Mouse (Mus musculus) CH12.LX (cell line): Measurements from ENCODE around the gene Jph2.

ENCODE experiments used
- CTCF ChIP-seq, 2 experiments: IDR thresholded peaks in 1 of 2; conservative IDR thresholded peaks in 1 of 2; 2 replicates each; pipeline ENCODE4 v1.5.1; 2011 to 2012; ENCODE audit warnings: low read depth in 2 of 2, low read length in 2 of 2, improper control_type of control experiment in 1 of 2, inconsistent platforms in 1 of 2, mild to moderate bottlenecking in 1 of 2, moderate library complexity in 1 of 2
- EP300 ChIP-seq: IDR thresholded peaks from 2 replicates; pipeline ENCODE4 v1.6.1; 2011; ENCODE audit warnings: low read length, improper control_type of control experiment
- JUND ChIP-seq: conservative IDR thresholded peaks from 2 replicates; pipeline ENCODE4 v1.6.1; 2011; ENCODE audit warnings: low read depth, low read length, improper control_type of control experiment
- KAT2A ChIP-seq: IDR thresholded peaks from 2 replicates; pipeline ENCODE4 v1.6.1; 2012; ENCODE audit warnings: low read length, improper control_type of control experiment, inconsistent platforms; ENCODE audit not compliant: insufficient replicate concordance
- MAFK ChIP-seq: IDR thresholded peaks from 2 replicates; pipeline ENCODE4 v1.6.1; 2011; ENCODE audit warnings: low read length, improper control_type of control experiment; ENCODE audit not compliant: insufficient replicate concordance
- MXI1 ChIP-seq: IDR thresholded peaks from 2 replicates; pipeline ENCODE4 v1.6.1; 2011; ENCODE audit warnings: mild to moderate bottlenecking, low read depth, low read length, improper control_type of control experiment
- POLR2A ChIP-seq: IDR thresholded peaks from 2 replicates; pipeline ENCODE4 v1.6.1; 2011; ENCODE audit warnings: low read depth, mild to moderate bottlenecking, improper control_type of control experiment, low read length
- TCF12 ChIP-seq: IDR thresholded peaks from 2 replicates; pipeline ENCODE4 v1.6.1; 2014; ENCODE audit warnings: low read depth, mild to moderate bottlenecking, inconsistent platforms, low read length, improper control_type of control experiment
- UBTF ChIP-seq: IDR thresholded peaks from 2 replicates; pipeline ENCODE4 v1.6.1; 2012; ENCODE audit warnings: low read depth, mild to moderate bottlenecking, inconsistent platforms, low read length, improper control_type of control experiment, moderate library complexity
- ZKSCAN1 ChIP-seq: IDR thresholded peaks from 2 replicates; pipeline ENCODE4 v1.6.1; 2012; ENCODE audit warnings: low read depth, inconsistent platforms, low read length, improper control_type of control experiment, borderline replicate concordance
- ZMIZ1 ChIP-seq: IDR thresholded peaks from 2 replicates; pipeline ENCODE4 v1.6.1; 2012; ENCODE audit warnings: low read depth, mild to moderate bottlenecking, inconsistent platforms, low read length, improper control_type of control experiment

DNA sequence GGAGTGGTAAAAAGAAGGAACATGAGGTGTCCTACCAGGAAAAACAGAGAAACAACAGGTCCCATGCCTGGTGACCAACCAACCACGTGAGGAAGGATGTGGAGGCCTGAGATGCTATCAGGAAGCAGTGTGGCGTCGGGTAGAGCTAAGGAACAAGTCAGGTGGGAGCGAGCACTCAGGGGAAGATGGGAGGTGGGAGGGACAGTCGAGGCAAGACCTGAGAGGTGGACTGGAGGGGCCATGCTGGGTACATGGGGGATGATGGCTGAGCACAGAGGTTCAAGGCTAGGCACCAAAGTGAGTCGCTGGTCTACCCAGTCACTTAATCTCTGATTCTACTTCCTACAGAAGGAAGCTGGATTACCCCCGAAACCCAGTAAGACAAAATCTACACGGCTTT, 42.1 kb downstream of the Jph2 start:
- TF ChIP-seq MXI1, result no peak
- TF ChIP-seq POLR2A, result no peak
- no peak for TF ChIP-seq EP300
- TF ChIP-seq CTCF (conservative IDR thresholded peaks at IDR 0.05 in 1 of 2, IDR thresholded peaks at IDR 0.05 in 1 of 2; ENCODE audit: low read depth in 2 of 2, low read length in 2 of 2), result no peak
- TF ChIP-seq KAT2A, result no peak
- TF ChIP-seq UBTF, result no peak
- TF ChIP-seq ZKSCAN1, result no peak
- TF ChIP-seq TCF12, result no peak
- no peak for TF ChIP-seq JUND
- TF ChIP-seq ZMIZ1, result no peak
- no peak for TF ChIP-seq MAFK
